Mouse (Mus musculus) hindbrain, embryonic 16.5 days (tissue): ENCODE results near the gene Spock2. TPM values are rescaled to one million over a fixed set of nuclear protein-coding genes. Genes with fewer than 3 reads are reported as not detected.
"Not testable (repeated sequence)": the region's sequence is repeated elsewhere in the genome, so short reads cannot be mapped to it uniquely, and the experiment has no call there.

Source experiments
- ATAC-seq: fragments of 200-750 bp; cut with Nextera tagmentation; 2 replicates; pipeline ENCODE4 v1.8.0; 2017; ENCODE audit warnings: moderate TSS enrichment, moderate library complexity
- H3K27ac ChIP-seq: fragments of 300-500 bp; sonication (generic); 2 replicates; pipeline ENCODE4 v1.5.1; 2014; ENCODE audit warnings: low read depth, mild to moderate bottlenecking, control low read depth, low read length, moderate library complexity
- H3K27me3 ChIP-seq: fragments of 300-500 bp; sonication (generic); replicated peaks from 2 replicates; pipeline ENCODE4 v1.6.1; 2014; ENCODE audit warnings: low read length; ENCODE audit not compliant: control insufficient read depth, insufficient read depth
- H3K36me3 ChIP-seq: fragments of 300-500 bp; sonication (generic); 2 replicates; pipeline ENCODE4 v1.6.1; 2014; ENCODE audit warnings: mild to moderate bottlenecking, low read length, moderate library complexity, mixed read lengths; ENCODE audit not compliant: control insufficient read depth, insufficient read depth
- H3K4me1 ChIP-seq: fragments of 300-500 bp; sonication (generic); 2 replicates; pipeline ENCODE4 v1.6.1; 2014; ENCODE audit warnings: low read depth, low read length; ENCODE audit not compliant: control insufficient read depth, insufficient read depth
- H3K4me2 ChIP-seq: fragments of 300-500 bp; sonication (generic); 2 replicates; pipeline ENCODE4 v1.6.1; 2014; ENCODE audit warnings: mild to moderate bottlenecking, low read length, control low read depth, moderate library complexity
- H3K4me3 ChIP-seq: fragments of 300-500 bp; sonication (generic); 2 replicates; pipeline ENCODE4 v1.5.1; 2014; ENCODE audit warnings: mild to moderate bottlenecking, low read length, control low read depth, moderate library complexity
- H3K9ac ChIP-seq: fragments of 300-500 bp; sonication (generic); 2 replicates; pipeline ENCODE4 v1.6.1; 2014; ENCODE audit warnings: low read depth, mild to moderate bottlenecking, control low read depth, low read length, moderate library complexity
- H3K9me3 ChIP-seq: fragments of 300-500 bp; sonication (generic); 2 replicates; pipeline ENCODE4 v1.6.1; 2014; ENCODE audit warnings: mild to moderate bottlenecking, low read length, moderate library complexity; ENCODE audit not compliant: control insufficient read depth
- WGBS: fragments of 180-500 bp; shearing (Covaris S2); extraction: QIAGEN DNeasy Blood & Tissue Kit; methylation state at CpG from one replicate; pipeline ENCODE4 v1.1.7; 2014; 5-methylcytosine and 5-hydroxymethylcytosine counted together
- polyA plus RNA-seq: library from polyadenylated mRNA; unstranded; fragments of >200 nt; fragmentation: Nextera tagmentation; extraction: Ambion mirVana; gene quantifications from 2 replicates; pipeline ENCODE4 v1.2.1, GENCODE M21; 2015

The Spock2 gene
- polyA plus RNA-seq, 1 experiment from 2014 or later, result 119 TPM

DNA sequence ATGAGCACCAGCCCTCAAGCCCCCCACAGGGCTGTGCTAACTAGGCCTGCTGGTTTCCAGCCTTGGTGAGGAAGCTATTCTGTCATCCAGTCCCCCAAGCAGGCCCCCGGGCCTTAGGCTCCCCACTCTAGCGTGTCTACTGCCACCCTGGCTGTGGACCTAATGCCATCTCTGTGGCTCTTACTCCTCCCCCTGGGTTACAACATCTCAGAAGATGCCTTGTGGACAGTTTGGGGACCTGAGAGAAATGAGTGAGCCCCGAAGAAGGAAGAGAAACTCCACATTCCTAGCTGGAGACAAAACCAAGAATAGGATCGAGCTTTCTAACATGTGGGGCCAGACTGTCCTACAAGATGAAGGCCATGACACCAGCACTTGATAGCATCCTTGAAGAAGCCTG, 24.5 kb downstream of the Spock2 start:
- H3K4me1 ChIP-seq, result no peaks in the 10 kb centered on the region
- no peaks in the 10 kb centered on the region for H3K27me3 ChIP-seq
- WGBS, result 86% methylated on average over 4 of the region's 4 CpGs
- no peak overlapping the region for H3K4me3 ChIP-seq
- no peaks in the 10 kb centered on the region for H3K9me3 ChIP-seq
- no peak overlapping the region for H3K9ac ChIP-seq
- peaks cover 42% of the 10 kb centered on the region for H3K36me3 ChIP-seq
- ATAC-seq, result no peak
- no peak overlapping the region for H3K4me2 ChIP-seq
- H3K27ac ChIP-seq, result no peak overlapping the region

GRCm38 (mm10) chr10:60133501-60133900, 27.5 kb downstream of the Spock2 start:
- 38% methylated on average over 6 of the region's 6 CpGs for WGBS
- Histone ChIP-seq H3K9ac (no peak overlapping the region), H3K4me3 (no peak overlapping the region), H3K27me3 (no peaks in the 10 kb centered on the region), H3K4me1 (no peaks in the 10 kb centered on the region), H3K9me3 (no peaks in the 10 kb centered on the region), H3K27ac (no peak overlapping the region), H3K36me3 (peaks cover 23% of the 10 kb centered on the region), H3K4me2 (no peak overlapping the region)
- no peak for ATAC-seq

DNA sequence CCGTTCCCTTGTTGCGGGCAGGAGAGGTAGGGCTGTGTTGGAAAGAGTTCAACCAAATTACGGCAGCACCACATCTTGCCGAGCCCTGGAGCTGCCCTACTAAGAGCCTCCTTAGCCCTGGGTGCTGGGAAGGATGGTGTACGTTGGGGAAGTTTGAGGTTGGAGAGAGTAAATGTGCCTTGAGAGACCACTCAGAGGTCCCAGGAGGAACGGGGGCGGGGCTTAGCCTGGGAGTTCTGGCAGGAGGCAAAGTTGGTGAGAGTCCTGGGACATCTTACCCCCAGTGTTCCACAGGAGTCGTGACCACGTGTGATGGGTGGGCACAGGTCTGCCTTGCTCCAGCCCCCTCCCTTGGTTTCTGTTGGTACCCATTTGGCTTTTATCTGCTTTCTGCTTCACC, 28.2 kb downstream of the Spock2 start:
- Histone ChIP-seq H3K4me1 (no peaks in the 10 kb centered on the region), H3K36me3 (peaks cover 18% of the 10 kb centered on the region), H3K27ac (no peak overlapping the region), H3K9ac (no peak overlapping the region), H3K27me3 (no peaks in the 10 kb centered on the region), H3K9me3 (no peaks in the 10 kb centered on the region), H3K4me3 (no peak overlapping the region), H3K4me2 (no peak overlapping the region)
- ATAC-seq, result no peak
- WGBS, result 54% methylated on average over 9 of the region's 9 CpGs

- H3K4me2 ChIP-seq, H3K36me3 ChIP-seq, ATAC-seq, H3K4me1 ChIP-seq, H3K9me3 ChIP-seq, H3K4me3 ChIP-seq, H3K9ac ChIP-seq, H3K27me3 ChIP-seq, H3K27ac ChIP-seq: not testable (repeated sequence)
- 48% methylated on average over 1 of the region's 1 CpGs for WGBS
Observed at GRCm38 (mm10) chr10:60136010-60136409, 30.0 kb downstream of the Spock2 start.

DNA sequence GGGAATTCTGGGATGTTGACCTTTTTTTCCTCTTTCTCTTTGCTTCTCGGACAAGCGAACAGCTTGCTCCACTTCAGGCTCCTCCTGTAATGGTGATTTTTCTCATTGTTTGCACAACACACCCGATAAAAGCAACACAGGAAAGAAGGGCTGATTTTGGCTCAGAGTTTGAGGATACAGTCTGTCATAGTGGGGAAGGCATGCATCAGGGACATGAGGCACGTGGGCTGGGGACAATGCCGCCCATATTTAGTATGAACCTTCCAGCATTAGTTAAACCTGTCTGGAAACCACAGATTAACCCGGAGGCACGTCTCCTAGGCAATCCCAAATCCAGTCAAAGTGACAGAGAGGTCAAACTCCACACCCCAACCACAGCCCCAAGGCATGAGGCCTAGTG, 30.9 kb downstream of the Spock2 start:
- no peaks in the 10 kb centered on the region for H3K36me3 ChIP-seq
- no peaks in the 10 kb centered on the region for H3K9me3 ChIP-seq
- no peak overlapping the region for H3K9ac ChIP-seq
- no peak overlapping the region for H3K4me2 ChIP-seq
- H3K4me3 ChIP-seq, result no peak overlapping the region
- WGBS, result 77% methylated on average over 7 of the region's 7 CpGs
- H3K4me1 ChIP-seq, result no peaks in the 10 kb centered on the region
- no peak for ATAC-seq
- no peak overlapping the region; the same call in 1 of the 2 replicates for H3K27ac ChIP-seq
- no peaks in the 10 kb centered on the region for H3K27me3 ChIP-seq

- Histone ChIP-seq H3K4me2 (no peak overlapping the region), H3K27me3 (no peaks in the 10 kb centered on the region), H3K4me1 (no peaks in the 10 kb centered on the region), H3K4me3 (no peak overlapping the region), H3K9me3 (no peaks in the 10 kb centered on the region), H3K9ac (no peak overlapping the region), H3K36me3 (no peaks in the 10 kb centered on the region), H3K27ac (no peak overlapping the region)
- ATAC-seq, result no peak
- 89% methylated on average over 5 of the region's 5 CpGs for WGBS
Observed at GRCm38 (mm10) chr10:60138680-60139079, 32.7 kb downstream of the Spock2 start.

DNA sequence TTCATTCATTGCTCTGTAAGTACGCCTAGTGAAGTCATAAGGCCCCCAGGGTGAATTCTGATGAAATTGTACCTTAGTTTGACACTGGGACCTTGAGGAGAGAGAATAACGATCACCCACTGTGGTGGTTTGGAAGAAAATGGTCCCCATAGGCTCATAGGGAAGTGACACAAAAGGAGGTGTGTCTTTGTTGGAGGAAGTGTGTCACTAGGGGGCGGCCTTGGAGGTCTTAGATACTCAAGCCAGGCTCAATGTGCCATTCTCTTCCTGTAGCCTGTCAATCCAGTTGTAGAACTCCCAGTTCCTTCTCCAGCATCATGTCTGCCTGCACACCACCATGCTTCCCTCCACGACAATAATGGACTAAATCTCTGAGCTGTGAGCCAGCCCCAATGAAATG, 34.7 kb downstream of the Spock2 start:
- no peak overlapping the region for H3K4me2 ChIP-seq
- H3K27ac ChIP-seq, result no peak overlapping the region
- WGBS, result 86% methylated on average over 4 of the region's 4 CpGs
- no peaks in the 10 kb centered on the region for H3K36me3 ChIP-seq
- no peaks in the 10 kb centered on the region for H3K4me1 ChIP-seq
- H3K9ac ChIP-seq, result no peak overlapping the region
- no peaks in the 10 kb centered on the region for H3K9me3 ChIP-seq
- no peaks in the 10 kb centered on the region for H3K27me3 ChIP-seq
- no peak overlapping the region for H3K4me3 ChIP-seq
- ATAC-seq, result no peak

GRCm38 (mm10) chr10:60141656-60142160, 35.7 kb downstream of the Spock2 start:
- Histone ChIP-seq H3K4me3 (no peak overlapping the region), H3K9ac (no peak overlapping the region), H3K4me2 (no peak overlapping the region), H3K27ac (no peak overlapping the region), H3K36me3 (no peaks in the 10 kb centered on the region), H3K9me3 (no peaks in the 10 kb centered on the region), H3K4me1 (no peaks in the 10 kb centered on the region), H3K27me3 (no peaks in the 10 kb centered on the region)
- no peak for ATAC-seq
- WGBS, result 83% methylated on average over 3 of the region's 3 CpGs

DNA sequence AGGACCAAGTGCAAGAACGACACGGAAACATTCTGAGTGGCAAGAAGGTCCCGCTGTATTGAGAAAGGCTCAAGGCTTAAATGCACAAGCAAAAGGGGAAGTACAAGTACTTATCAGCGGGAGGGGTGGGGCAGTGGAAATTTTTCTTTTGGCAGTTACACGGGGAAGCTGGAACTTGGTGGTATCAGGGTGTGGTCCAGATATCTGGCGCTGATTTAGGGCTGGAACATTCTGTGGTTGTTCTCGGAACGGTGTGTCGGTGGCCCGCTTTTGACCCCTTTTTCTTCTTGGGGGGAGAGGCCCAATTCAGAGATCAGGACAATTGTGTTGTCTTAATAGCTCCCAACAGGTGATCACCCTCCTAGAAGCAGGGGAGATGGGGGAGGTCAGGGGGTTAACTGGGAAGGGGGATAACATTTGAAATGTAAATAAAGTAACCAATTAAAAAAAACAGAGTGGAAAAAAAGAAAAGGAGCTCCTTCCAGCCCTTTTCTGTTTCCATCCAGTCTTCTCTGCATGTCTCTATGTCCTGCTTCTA, 41.6 kb downstream of the Spock2 start:
- H3K4me2 ChIP-seq, H3K9ac ChIP-seq, H3K4me1 ChIP-seq, H3K27me3 ChIP-seq, H3K36me3 ChIP-seq, H3K9me3 ChIP-seq, H3K4me3 ChIP-seq, H3K27ac ChIP-seq: not testable (repeated sequence)
- peak; percentile 10; the same call in 1 of the 2 replicates for ATAC-seq
- 73% methylated on average over 10 of the region's 10 CpGs for WGBS

DNA sequence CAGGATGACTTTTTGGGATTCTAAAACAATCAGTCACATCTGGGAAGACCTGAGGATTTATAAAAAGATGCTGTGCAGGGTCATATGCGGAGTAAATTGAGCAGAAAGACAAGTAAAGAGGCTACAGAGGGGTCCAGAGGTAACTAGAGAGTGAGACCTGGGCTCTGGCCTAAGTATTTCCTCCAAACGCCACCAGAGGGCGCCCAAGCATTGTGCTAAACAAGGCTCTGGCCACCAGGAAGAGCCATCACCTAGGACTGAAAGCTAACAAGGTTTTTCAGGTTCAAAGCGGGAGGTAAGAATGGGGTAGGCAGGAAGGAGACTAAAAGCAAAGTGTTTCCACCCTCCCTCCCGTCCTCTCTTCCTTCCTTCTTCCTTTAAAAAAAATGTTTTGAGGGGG, 42.1 kb downstream of the Spock2 start:
- H3K4me2 ChIP-seq, result no peak overlapping the region
- ATAC-seq, result peak; percentile 80
- H3K4me3 ChIP-seq, result no peak overlapping the region
- 4% methylated on average over 5 of the region's 5 CpGs for WGBS
- H3K9ac ChIP-seq, result no peak overlapping the region
- H3K4me1 ChIP-seq, result no peaks in the 10 kb centered on the region
- no peaks in the 10 kb centered on the region for H3K27me3 ChIP-seq
- H3K27ac ChIP-seq, result no peak overlapping the region
- H3K9me3 ChIP-seq, result no peaks in the 10 kb centered on the region
- no peaks in the 10 kb centered on the region for H3K36me3 ChIP-seq
